Mouse (Mus musculus): ENCODE measurements around the gene Rufy4. TPM values are rescaled to one million over a fixed set of nuclear protein-coding genes. Genes with fewer than 3 reads are reported as not detected.
"Not testable (repeated sequence)": the region's sequence is repeated elsewhere in the genome, so short reads cannot be mapped to it uniquely, and the experiment has no call there.

Rufy4 gene
- polyA plus RNA-seq, 1 experiment, result not detected

GRCm38 (mm10) chr1:74156381-74156910, 31.1 kb downstream of the Rufy4 start:
- Histone ChIP-seq H3ac (ENCODE audit: control insufficient read depth, insufficient read length) (no peak overlapping the region), H3K36me3 (ENCODE audit: control insufficient read depth, insufficient read depth) (no peaks in the 10 kb centered on the region), H3K27me3 (ENCODE audit: control insufficient read depth, insufficient read depth, insufficient read length) (peaks cover 8% of the 10 kb centered on the region), H3K4me3 (no peak overlapping the region), H3K4me2 (ENCODE audit: low read depth) (no peak overlapping the region), H3K79me2 (ENCODE audit: control insufficient read depth, insufficient read depth) (no peaks in the 10 kb centered on the region)
- TF ChIP-seq POLR2AphosphoS2 (IDR thresholded peaks at IDR 0.05; ENCODE audit: insufficient read length, low read depth) (no peak), REST (IDR thresholded peaks at IDR 0.05; ENCODE audit: insufficient read depth, insufficient read length) (no peak), USF1 (IDR thresholded peaks at IDR 0.05; ENCODE audit: low read depth) (no peak), E2F4 (IDR thresholded peaks at IDR 0.05; ENCODE audit: insufficient read depth) (no peak), TCF3 (IDR thresholded peaks at IDR 0.05; ENCODE audit: insufficient read length, low read depth) (no peak), CEBPB (IDR thresholded peaks at IDR 0.05; ENCODE audit: insufficient read depth, poor library complexity, severe bottlenecking) (no peak), MYOG (IDR thresholded peaks at IDR 0.05; ENCODE audit: control insufficient read depth in 1 of 3, insufficient read depth in 1 of 3, insufficient read length in 2 of 3, low read depth in 2 of 3) (no peak), POLR2A (IDR thresholded peaks at IDR 0.05; ENCODE audit: insufficient read length, low read depth) (no peak), MAX (IDR thresholded peaks at IDR 0.05; ENCODE audit: low read depth) (no peak), MYOD1 (IDR thresholded peaks at IDR 0.05; ENCODE audit: control insufficient read depth in 1 of 3, insufficient read length in 2 of 3, low read depth in 2 of 3) (no peak), TCF12 (IDR thresholded peaks at IDR 0.05; ENCODE audit: insufficient read depth, poor library complexity, severe bottlenecking) (no peak), SRF (IDR thresholded peaks at IDR 0.05; ENCODE audit: control insufficient read depth, insufficient read length, low read depth) (no peak)

GRCm38 (mm10) chr1:74159613-74160012, 34.3 kb downstream of the Rufy4 start:
- H3K4me2 ChIP-seq (ENCODE audit: low read depth); H3K36me3 ChIP-seq (ENCODE audit: control insufficient read depth, insufficient read depth): not testable (repeated sequence)
- peaks cover 12% of the 10 kb centered on the region for H3K27me3 ChIP-seq (ENCODE audit: control insufficient read depth, insufficient read depth, insufficient read length)

GRCm38 (mm10) chr1:74160036-74160435, 34.7 kb downstream of the Rufy4 start:
- Histone ChIP-seq H3K4me2 (ENCODE audit: low read depth) (no peak overlapping the region), H3K79me2 (ENCODE audit: control insufficient read depth, insufficient read depth) (no peaks in the 10 kb centered on the region), H3ac (ENCODE audit: control insufficient read depth, insufficient read length) (no peak overlapping the region), H3K4me3 (no peak overlapping the region), H3K36me3 (ENCODE audit: control insufficient read depth, insufficient read depth) (no peaks in the 10 kb centered on the region), H3K27me3 (ENCODE audit: control insufficient read depth, insufficient read depth, insufficient read length) (peaks cover 12% of the 10 kb centered on the region)
- TF ChIP-seq CEBPB (IDR thresholded peaks at IDR 0.05; ENCODE audit: insufficient read depth, poor library complexity, severe bottlenecking), result no peak
- no peak for TF ChIP-seq POLR2A (IDR thresholded peaks at IDR 0.05; ENCODE audit: insufficient read length, low read depth)
- no peak for TF ChIP-seq MAX (IDR thresholded peaks at IDR 0.05; ENCODE audit: low read depth)
- no peak for TF ChIP-seq E2F4 (IDR thresholded peaks at IDR 0.05; ENCODE audit: insufficient read depth)
- no peak for TF ChIP-seq POLR2AphosphoS2 (IDR thresholded peaks at IDR 0.05; ENCODE audit: insufficient read length, low read depth)
- no peak for TF ChIP-seq USF1 (IDR thresholded peaks at IDR 0.05; ENCODE audit: low read depth)
- TF ChIP-seq TCF12 (IDR thresholded peaks at IDR 0.05; ENCODE audit: insufficient read depth, poor library complexity, severe bottlenecking), result no peak

More at GRCm38 (mm10) chr1:74159613-74160012, 34.3 kb downstream of the Rufy4 start:
- not testable (repeated sequence) for H3K79me2 ChIP-seq (ENCODE audit: control insufficient read depth, insufficient read depth); H3K4me3 ChIP-seq; H3ac ChIP-seq (ENCODE audit: control insufficient read depth, insufficient read length)

GRCm38 (mm10) chr1:74167136-74167535, 41.8 kb downstream of the Rufy4 start:
- H3K79me2 ChIP-seq (ENCODE audit: control insufficient read depth, insufficient read depth), result no peaks in the 10 kb centered on the region
- H3K27me3 ChIP-seq (ENCODE audit: control insufficient read depth, insufficient read depth, insufficient read length), result peaks cover 28% of the 10 kb centered on the region
- no peak overlapping the region for H3ac ChIP-seq (ENCODE audit: control insufficient read depth, insufficient read length)
- no peaks in the 10 kb centered on the region for H3K36me3 ChIP-seq (ENCODE audit: control insufficient read depth, insufficient read depth)
- H3K4me2 ChIP-seq (ENCODE audit: low read depth), result no peak overlapping the region
- no peak overlapping the region for H3K4me3 ChIP-seq
- TF ChIP-seq POLR2A (IDR thresholded peaks at IDR 0.05; ENCODE audit: insufficient read length, low read depth) (no peak), REST (IDR thresholded peaks at IDR 0.05; ENCODE audit: insufficient read depth, insufficient read length) (no peak), MAX (IDR thresholded peaks at IDR 0.05; ENCODE audit: low read depth) (no peak), TCF3 (IDR thresholded peaks at IDR 0.05; ENCODE audit: insufficient read length, low read depth) (no peak), TCF12 (IDR thresholded peaks at IDR 0.05; ENCODE audit: insufficient read depth, poor library complexity, severe bottlenecking) (no peak), SRF (IDR thresholded peaks at IDR 0.05; ENCODE audit: control insufficient read depth, insufficient read length, low read depth) (no peak), E2F4 (IDR thresholded peaks at IDR 0.05; ENCODE audit: insufficient read depth) (no peak), POLR2AphosphoS2 (IDR thresholded peaks at IDR 0.05; ENCODE audit: insufficient read length, low read depth) (no peak), MYOG (IDR thresholded peaks at IDR 0.05; ENCODE audit: control insufficient read depth in 1 of 3, insufficient read depth in 1 of 3, insufficient read length in 2 of 3, low read depth in 2 of 3) (no peak), USF1 (IDR thresholded peaks at IDR 0.05; ENCODE audit: low read depth) (no peak), CEBPB (IDR thresholded peaks at IDR 0.05; ENCODE audit: insufficient read depth, poor library complexity, severe bottlenecking) (no peak), MYOD1 (IDR thresholded peaks at IDR 0.05; ENCODE audit: control insufficient read depth in 1 of 3, insufficient read length in 2 of 3, low read depth in 2 of 3) (no peak)

GRCm38 (mm10) chr1:74169721-74170120, 44.4 kb downstream of the Rufy4 start:
- Histone ChIP-seq H3ac (ENCODE audit: control insufficient read depth, insufficient read length) (no peak overlapping the region), H3K4me2 (ENCODE audit: low read depth) (no peak overlapping the region), H3K27me3 (ENCODE audit: control insufficient read depth, insufficient read depth, insufficient read length) (peaks cover 20% of the 10 kb centered on the region), H3K79me2 (ENCODE audit: control insufficient read depth, insufficient read depth) (no peaks in the 10 kb centered on the region), H3K4me3 (no peak overlapping the region), H3K36me3 (ENCODE audit: control insufficient read depth, insufficient read depth) (no peaks in the 10 kb centered on the region)
- TF ChIP-seq TCF12 (IDR thresholded peaks at IDR 0.05; ENCODE audit: insufficient read depth, poor library complexity, severe bottlenecking) (no peak), E2F4 (IDR thresholded peaks at IDR 0.05; ENCODE audit: insufficient read depth) (no peak), USF1 (IDR thresholded peaks at IDR 0.05; ENCODE audit: low read depth) (no peak), POLR2AphosphoS2 (IDR thresholded peaks at IDR 0.05; ENCODE audit: insufficient read length, low read depth) (no peak), CEBPB (IDR thresholded peaks at IDR 0.05; ENCODE audit: insufficient read depth, poor library complexity, severe bottlenecking) (no peak)
